Mouse (Mus musculus): ENCODE results near the gene Alk.

GRCm38 (mm10) chr17:72278296-72278695, 326.1 kb downstream of the Alk start:
- TF ChIP-seq CTCF (IDR thresholded peaks at IDR 0.05; ENCODE audit: borderline replicate concordance, insufficient read depth, low read length) (no peak), POLR2A (IDR thresholded peaks at IDR 0.05; ENCODE audit: low read depth, low read length) (no peak)
